Mouse (Mus musculus): ENCODE measurements around the gene Fktn. TPM values are rescaled to one million over a fixed set of nuclear protein-coding genes. Genes with fewer than 3 reads are reported as not detected.
A peak's percentile ranks its signal among the peaks of the same experiment; 100 is the strongest.

Gene Fktn
- total and polyA plus RNA-seq, 2 experiments from 2014 or later, result 13.2 to 15.2 TPM

GRCm38 (mm10) chr4:53738956-53739616 lies 25.3 kb downstream of the Fktn start:
- ATAC-seq, result peak; percentile 59; the same call in 1 of the 2 replicates
- H3K36me3 ChIP-seq (ENCODE audit: insufficient read depth, low read length), result peaks cover 13% of the 10 kb centered on the region; the same call in 1 of the 2 replicates
- peak; percentile 86 for DNase-seq (ENCODE audit: low spot score)
- H3K9me3 ChIP-seq (ENCODE audit: low read length), result no peaks in the 10 kb centered on the region
- WGBS, result 32% methylated on average over 6 of the region's 6 CpGs
- no peak overlapping the region for H3K4me2 ChIP-seq (ENCODE audit: low read depth, low read length)
- H3K27me3 ChIP-seq (ENCODE audit: insufficient read depth, low read length), result no peaks in the 10 kb centered on the region
- no peak overlapping the region for H3K27ac ChIP-seq
- no peak overlapping the region for H3K9ac ChIP-seq (replicated peaks; ENCODE audit: low read length)
- H3K4me3 ChIP-seq (ENCODE audit: low read length), result no peak overlapping the region
- H3K4me1 ChIP-seq (ENCODE audit: insufficient read depth, low read length), result no peaks in the 10 kb centered on the region
- TF ChIP-seq CTCF (IDR thresholded peaks at IDR 0.05; ENCODE audit: low read depth), result peak; percentile 75

- ATAC-seq, result no peak
- DNase-seq (ENCODE audit: low spot score), result no peak
- Histone ChIP-seq H3K4me2 (ENCODE audit: low read depth, low read length) (no peak overlapping the region), H3K9ac (replicated peaks; ENCODE audit: low read length) (no peak overlapping the region), H3K27ac (no peak overlapping the region), H3K4me3 (ENCODE audit: low read length) (no peak overlapping the region), H3K9me3 (ENCODE audit: low read length) (no peaks in the 10 kb centered on the region), H3K36me3 (ENCODE audit: insufficient read depth, low read length) (peaks cover 27% of the 10 kb centered on the region; the same call in 1 of the 2 replicates), H3K27me3 (ENCODE audit: insufficient read depth, low read length) (no peaks in the 10 kb centered on the region), H3K4me1 (ENCODE audit: insufficient read depth, low read length) (no peaks in the 10 kb centered on the region)
- TF ChIP-seq CTCF (IDR thresholded peaks at IDR 0.05; ENCODE audit: low read depth), result no peak
Observed at GRCm38 (mm10) chr4:53749831-53750230, 36.0 kb downstream of the Fktn start.

GRCm38 (mm10) chr4:53750391-53751120 lies 36.8 kb downstream of the Fktn start:
- peaks cover 27% of the 10 kb centered on the region; the same call in 1 of the 2 replicates for H3K36me3 ChIP-seq (ENCODE audit: insufficient read depth, low read length)
- no peaks in the 10 kb centered on the region for H3K4me1 ChIP-seq (ENCODE audit: insufficient read depth, low read length)
- no peaks in the 10 kb centered on the region for H3K9me3 ChIP-seq (ENCODE audit: low read length)
- no peaks in the 10 kb centered on the region for H3K27me3 ChIP-seq (ENCODE audit: insufficient read depth, low read length)
- no peak overlapping the region for H3K27ac ChIP-seq
- TF ChIP-seq CTCF (IDR thresholded peaks at IDR 0.05; ENCODE audit: low read depth), result no peak
- ATAC-seq, result no peak
- DNase-seq (ENCODE audit: low spot score), result no peak
- no peak overlapping the region for H3K9ac ChIP-seq (replicated peaks; ENCODE audit: low read length)
- no peak overlapping the region for H3K4me2 ChIP-seq (ENCODE audit: low read depth, low read length)
- H3K4me3 ChIP-seq (ENCODE audit: low read length), result no peak overlapping the region
- 79% methylated on average over 16 of the region's 16 CpGs for WGBS

- Histone ChIP-seq H3K4me2 (ENCODE audit: low read depth, low read length) (no peak overlapping the region), H3K27ac (no peak overlapping the region), H3K9ac (replicated peaks; ENCODE audit: low read length) (no peak overlapping the region), H3K27me3 (ENCODE audit: insufficient read depth, low read length) (no peaks in the 10 kb centered on the region), H3K9me3 (ENCODE audit: low read length) (no peaks in the 10 kb centered on the region), H3K36me3 (ENCODE audit: insufficient read depth, low read length) (peaks cover 22% of the 10 kb centered on the region; the same call in 1 of the 2 replicates), H3K4me1 (ENCODE audit: insufficient read depth, low read length) (no peaks in the 10 kb centered on the region), H3K4me3 (ENCODE audit: low read length) (no peak overlapping the region)
- DNase-seq (ENCODE audit: low spot score) (no peak), ATAC-seq (no peak)
- no peak for TF ChIP-seq CTCF (IDR thresholded peaks at IDR 0.05; ENCODE audit: low read depth)
Observed at GRCm38 (mm10) chr4:53757030-53757429, 43.2 kb downstream of the Fktn start.

- peaks cover 26% of the 10 kb centered on the region; the same call in 1 of the 2 replicates for H3K36me3 ChIP-seq (ENCODE audit: insufficient read depth, low read length)
- no peak for ATAC-seq
- H3K4me1 ChIP-seq (ENCODE audit: insufficient read depth, low read length), result no peaks in the 10 kb centered on the region
- no peak overlapping the region for H3K4me2 ChIP-seq (ENCODE audit: low read depth, low read length)
- no peak for TF ChIP-seq CTCF (IDR thresholded peaks at IDR 0.05; ENCODE audit: low read depth)
- no peak for DNase-seq (ENCODE audit: low spot score)
- H3K9me3 ChIP-seq (ENCODE audit: low read length), result no peaks in the 10 kb centered on the region
- H3K4me3 ChIP-seq (ENCODE audit: low read length), result no peak overlapping the region
- no peak overlapping the region for H3K9ac ChIP-seq (replicated peaks; ENCODE audit: low read length)
- no peaks in the 10 kb centered on the region for H3K27me3 ChIP-seq (ENCODE audit: insufficient read depth, low read length)
- H3K27ac ChIP-seq, result no peak overlapping the region
- 93% methylated on average over 4 of the region's 4 CpGs for WGBS
Observed at GRCm38 (mm10) chr4:53758764-53759163, 45.0 kb downstream of the Fktn start.

- WGBS, result 94% methylated on average over 3 of the region's 3 CpGs
- Histone ChIP-seq H3K27ac (no peak overlapping the region), H3K4me2 (ENCODE audit: low read depth, low read length) (no peak overlapping the region), H3K36me3 (ENCODE audit: insufficient read depth, low read length) (peaks cover 25% of the 10 kb centered on the region; the same call in 1 of the 2 replicates), H3K27me3 (ENCODE audit: insufficient read depth, low read length) (no peaks in the 10 kb centered on the region), H3K9ac (replicated peaks; ENCODE audit: low read length) (no peak overlapping the region), H3K4me3 (ENCODE audit: low read length) (no peak overlapping the region), H3K4me1 (ENCODE audit: insufficient read depth, low read length) (no peaks in the 10 kb centered on the region), H3K9me3 (ENCODE audit: low read length) (no peaks in the 10 kb centered on the region)
- DNase-seq (ENCODE audit: low spot score) (no peak), ATAC-seq (no peak)
- no peak for TF ChIP-seq CTCF (IDR thresholded peaks at IDR 0.05; ENCODE audit: low read depth)
Observed at GRCm38 (mm10) chr4:53759678-53760077, 45.9 kb downstream of the Fktn start.

- Histone ChIP-seq H3K9ac (replicated peaks; ENCODE audit: low read length) (no peak overlapping the region), H3K27ac (no peak overlapping the region), H3K4me1 (ENCODE audit: insufficient read depth, low read length) (no peaks in the 10 kb centered on the region), H3K27me3 (ENCODE audit: insufficient read depth, low read length) (no peaks in the 10 kb centered on the region), H3K4me3 (ENCODE audit: low read length) (no peak overlapping the region), H3K36me3 (ENCODE audit: insufficient read depth, low read length) (peaks cover 24% of the 10 kb centered on the region; the same call in 1 of the 2 replicates), H3K4me2 (ENCODE audit: low read depth, low read length) (no peak overlapping the region), H3K9me3 (ENCODE audit: low read length) (no peaks in the 10 kb centered on the region)
- no peak for ATAC-seq
- no peak for TF ChIP-seq CTCF (IDR thresholded peaks at IDR 0.05; ENCODE audit: low read depth)
- WGBS, result 69% methylated on average over 3 of the region's 3 CpGs
- no peak for DNase-seq (ENCODE audit: low spot score)
Observed at GRCm38 (mm10) chr4:53762501-53762900, 48.7 kb downstream of the Fktn start.
